ENCODE assay signal across 9 mouse cellular contexts in genomic region chr4:32486654-32487398, GRCm38 (mm10).
A peak's percentile ranks its signal among the peaks of the same experiment; 100 is the strongest.
DNase-seq lines count a peak whose midpoint lies in the region; ATAC-seq lines count a peak whose summit lies in the region.
"Had no signal": no experiment of that assay in that cellular context is flagged by ENCODE, and none has a peak within 500 bp of the region (broad histone marks: within the 10 kb centered on the region; RNA-seq: fewer than 3 reads in every experiment).

No protein-coding gene starts in this region.

- H3K9me3 ChIP-seq in forebrain, embryonic 14.5 days (replicated peaks; ENCODE audit: control insufficient read depth, low read length), result no peaks in the 10 kb centered on the region
- H3K9me3 ChIP-seq in hindbrain, embryonic 11.5 days (ENCODE audit: control insufficient read depth, low read length), result no peaks in the 10 kb centered on the region
- H3K9me3 ChIP-seq in neural tube, embryonic 15.5 days (replicated peaks), result no peaks in the 10 kb centered on the region

- intact Hi-C loops in left cerebral cortex, postnatal 4 days (cut with DNase I), result no loop called here
- intact Hi-C loops in left cerebral cortex, postnatal 36 days (cut with DNase I), result no loop called here
- intact Hi-C loops in gastrocnemius, postnatal 36 days (cut with DNase I), result no loop called here

- DNase-seq in left cerebral cortex, postnatal 4 days, result peak; percentile 29
- no peak for DNase-seq in left cerebral cortex, postnatal 36 days (ENCODE audit: low spot score in 2 of 2)
- peak; percentile 89 for DNase-seq in forebrain, embryonic 14.5 days (ENCODE audit: low spot score)
- no peak for DNase-seq in hindbrain, embryonic 11.5 days (ENCODE audit: low spot score)
- DNase-seq in gastrocnemius, postnatal 36 days, result no peak
- DNase-seq in frontal cortex, postnatal 25 days (ENCODE audit: low spot score in 2 of 2), result no peak
- DNase-seq: kidney, adult 9 months had no signal

- H3K4me2 ChIP-seq in forebrain, embryonic 14.5 days (ENCODE audit: low read length), result peak overlapping the region; percentile 45
- H3K4me2 ChIP-seq in hindbrain, embryonic 11.5 days (replicated peaks; ENCODE audit: low read depth, low read length), result no peak overlapping the region
- peak overlapping the region; percentile 43 for H3K4me2 ChIP-seq in neural tube, embryonic 15.5 days

- H3K4me1 ChIP-seq in forebrain, embryonic 14.5 days (ENCODE audit: control insufficient read depth, insufficient read depth, low read length), result peaks cover 30% of the 10 kb centered on the region
- H3K4me1 ChIP-seq in hindbrain, embryonic 11.5 days (replicated peaks; ENCODE audit: control insufficient read depth, insufficient read depth, low read length), result peaks cover 10% of the 10 kb centered on the region
- peaks cover 40% of the 10 kb centered on the region for H3K4me1 ChIP-seq in neural tube, embryonic 15.5 days

- 9% methylated on average over 17 of the region's 17 CpGs for WGBS in forebrain, embryonic 14.5 days
- 75% methylated on average over 17 of the region's 17 CpGs for WGBS in hindbrain, embryonic 11.5 days
- 42% methylated on average over 17 of the region's 17 CpGs for WGBS in neural tube, embryonic 15.5 days

- H3K27me3 ChIP-seq in forebrain, embryonic 14.5 days (replicated peaks; ENCODE audit: control insufficient read depth, insufficient read depth, low read length), result no peaks in the 10 kb centered on the region
- H3K27me3 ChIP-seq in hindbrain, embryonic 11.5 days (ENCODE audit: control insufficient read depth, insufficient read depth, low read length), result no peaks in the 10 kb centered on the region
- no peaks in the 10 kb centered on the region for H3K27me3 ChIP-seq in neural tube, embryonic 15.5 days (replicated peaks)
- H3K27me3 ChIP-seq: Patski had no signal

- H3K4me3 ChIP-seq in forebrain, embryonic 14.5 days (ENCODE audit: low read depth, low read length), result no peak overlapping the region
- no peak overlapping the region for H3K4me3 ChIP-seq in hindbrain, embryonic 11.5 days (ENCODE audit: low read depth, low read length)
- H3K4me3 ChIP-seq in neural tube, embryonic 15.5 days (replicated peaks), result no peak overlapping the region

- H3K36me3 ChIP-seq in forebrain, embryonic 14.5 days (ENCODE audit: control insufficient read depth, insufficient read depth, low read length), result no peaks in the 10 kb centered on the region
- no peaks in the 10 kb centered on the region for H3K36me3 ChIP-seq in hindbrain, embryonic 11.5 days (ENCODE audit: control insufficient read depth, insufficient read depth, low read length)
- H3K36me3 ChIP-seq in neural tube, embryonic 15.5 days, result no peaks in the 10 kb centered on the region

- H3K9ac ChIP-seq in forebrain, embryonic 14.5 days (ENCODE audit: low read length), result peak overlapping the region; percentile 54
- H3K9ac ChIP-seq in hindbrain, embryonic 11.5 days (ENCODE audit: low read depth, low read length), result no peak overlapping the region
- peak overlapping the region; percentile 15 for H3K9ac ChIP-seq in neural tube, embryonic 15.5 days (replicated peaks)

- peak; percentile 89 for ATAC-seq in forebrain, embryonic 14.5 days
- ATAC-seq in hindbrain, embryonic 11.5 days (ENCODE audit: low FRiP score), result peak; percentile 26; the same call in 1 of the 2 replicates
- peak; percentile 48 for ATAC-seq in neural tube, embryonic 15.5 days (ENCODE audit: low FRiP score)
- ATAC-seq: Patski had no signal

- peak overlapping the region; percentile 93 for H3K27ac ChIP-seq in forebrain, embryonic 14.5 days (ENCODE audit: low read depth, low read length)
- peak overlapping the region; percentile 63 for H3K27ac ChIP-seq in hindbrain, embryonic 11.5 days (ENCODE audit: low read depth, low read length)
- peak overlapping the region; percentile 80 for H3K27ac ChIP-seq in neural tube, embryonic 15.5 days (replicated peaks)

Comparison
In these comparisons a context has a peak if more than half of its experiments do, and no peak if none do; other contexts are left out.
1. DNase-seq: peak in left cerebral cortex, postnatal 4 days (single experiment) and forebrain, embryonic 14.5 days (single experiment); none in left cerebral cortex, postnatal 36 days (0 of 2), hindbrain, embryonic 11.5 days (single experiment), gastrocnemius, postnatal 36 days (0 of 2) and frontal cortex, postnatal 25 days (0 of 2).
2. ATAC-seq: peak in every context shown above with its lines; median percentile 89 in forebrain, embryonic 14.5 days; 48 in neural tube, embryonic 15.5 days; 26 in hindbrain, embryonic 11.5 days.
3. Peak in every context shown above with its lines, with median percentiles within 50 percentile points of each other: H3K27ac ChIP-seq.